Mouse (Mus musculus) limb, embryonic 14.5 days (tissue): Measurements from ENCODE around the gene Lrmp. TPM values are rescaled to one million over a fixed set of nuclear protein-coding genes. Genes with fewer than 3 reads are reported as not detected.

ENCODE experiments used
- ATAC-seq: fragments of 200-750 bp; cut with Nextera tagmentation; 2 replicates; pipeline ENCODE4 v1.8.0; 2017; ENCODE audit warnings: low read depth, moderate number of reproducible peaks, moderate TSS enrichment; ENCODE audit not compliant: low FRiP score
- DNase-seq: peaks from one replicate; pipeline ENCODE4 v3.0.0-alpha.2; 2015; ENCODE audit warnings: low spot score
- H3K27ac ChIP-seq: fragments of 300-500 bp; sonication (generic); replicated peaks from 2 replicates; pipeline ENCODE4 v1.5.1; 2014; ENCODE audit warnings: low read depth, mild to moderate bottlenecking, low read length, moderate library complexity, mixed read lengths
- H3K27me3 ChIP-seq: fragments of 300-500 bp; sonication (generic); 2 replicates; pipeline ENCODE4 v1.6.1; 2014; ENCODE audit warnings: low read length, mixed read lengths; ENCODE audit not compliant: control insufficient read depth, insufficient read depth
- H3K36me3 ChIP-seq: fragments of 300-500 bp; sonication (generic); 2 replicates; pipeline ENCODE4 v1.6.1; 2014; ENCODE audit warnings: mild to moderate bottlenecking, low read length, moderate library complexity, mixed read lengths; ENCODE audit not compliant: control insufficient read depth, insufficient read depth
- H3K4me1 ChIP-seq: fragments of 300-500 bp; sonication (generic); 2 replicates; pipeline ENCODE4 v1.6.1; 2014; ENCODE audit warnings: antibody characterized with exemption, low read length, mixed read lengths; ENCODE audit not compliant: control insufficient read depth, insufficient read depth
- H3K4me2 ChIP-seq: fragments of 300-500 bp; sonication (generic); replicated peaks from 2 replicates; pipeline ENCODE4 v1.6.1; 2014; ENCODE audit warnings: low read depth, mild to moderate bottlenecking, low read length, moderate library complexity; ENCODE audit not compliant: severe bottlenecking
- H3K4me3 ChIP-seq: fragments of 300-500 bp; sonication (generic); replicated peaks from 2 replicates; pipeline ENCODE4 v1.5.1; 2014; ENCODE audit warnings: low read length
- H3K9ac ChIP-seq: fragments of 300-500 bp; sonication (generic); 2 replicates; pipeline ENCODE4 v1.6.1; 2014; ENCODE audit warnings: mild to moderate bottlenecking, low read depth, low read length, moderate library complexity; ENCODE audit not compliant: severe bottlenecking
- H3K9me3 ChIP-seq: fragments of 300-500 bp; sonication (generic); 2 replicates; pipeline ENCODE4 v1.6.1; 2016; ENCODE audit warnings: low read length; ENCODE audit not compliant: control insufficient read depth
- POLR2A ChIP-seq: fragments of 200-500 bp; IDR thresholded peaks from 2 replicates; pipeline ENCODE4 v1.8.0; 2012; ENCODE audit warnings: inconsistent platforms, mild to moderate bottlenecking, moderate library complexity, borderline replicate concordance; ENCODE audit not compliant: insufficient read depth, insufficient read length; ENCODE audit errors: extremely low read depth
- WGBS: fragments of 180-500 bp; shearing (Covaris S2); extraction: QIAGEN DNeasy Blood & Tissue Kit; methylation state at CpG from one replicate; pipeline ENCODE4 v1.1.7; 2014; 5-methylcytosine and 5-hydroxymethylcytosine counted together
- polyA plus RNA-seq, 2 experiments: library from polyadenylated mRNA; depleted of rRNA in 1 of 2; stranded (reverse) in 1 of 2; unstranded in 1 of 2; fragments of >200 nt; fragmentation: Nextera tagmentation in 1 of 2; extraction: Ambion mirVana in 1 of 2; gene quantifications; 2 replicates each; pipeline versions ENCODE4 v1.2.1 to v1.2.3; 2012 to 2014

The Lrmp gene
- polyA plus RNA-seq, 2 experiments, result 4.3 to 5.5 TPM

DNA sequence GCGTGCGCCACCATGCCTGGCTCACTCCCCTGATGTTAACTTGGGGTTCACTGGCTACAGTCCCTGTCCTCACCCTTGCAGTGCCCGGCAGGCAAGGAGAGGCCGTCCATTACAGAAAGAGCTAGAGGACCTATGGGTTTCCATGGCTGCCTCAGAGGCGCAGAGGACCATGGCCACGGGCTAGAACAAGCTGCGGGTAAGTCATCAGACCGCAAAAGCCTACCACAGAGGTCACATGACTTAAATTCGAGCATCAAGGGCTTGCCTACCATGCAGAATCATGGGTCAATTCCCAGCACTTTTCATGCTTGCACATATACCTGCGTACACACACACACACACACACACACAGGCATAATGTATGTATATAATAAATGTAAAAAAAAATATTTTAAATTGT is 10.0 kb upstream of the Lrmp start:
- ATAC-seq, result no peak
- no peak for DNase-seq
- H3K4me2 ChIP-seq, result no peak overlapping the region

GRCm38 (mm10) chr6:145106163-145106842 is 9.2 kb upstream of the Lrmp start:
- Histone ChIP-seq H3K27ac (no peak overlapping the region), H3K4me2 (no peak overlapping the region), H3K36me3 (no peaks in the 10 kb centered on the region), H3K27me3 (no peaks in the 10 kb centered on the region), H3K4me1 (peaks cover 8% of the 10 kb centered on the region), H3K9me3 (no peaks in the 10 kb centered on the region), H3K4me3 (no peak overlapping the region), H3K9ac (no peak overlapping the region)
- no peak for ATAC-seq
- TF ChIP-seq POLR2A, result no peak
- no peak for DNase-seq
- WGBS, result 83% methylated on average over 5 of the region's 6 CpGs

More for the DNA sequence above, 10.0 kb upstream of the Lrmp start:
- Histone ChIP-seq H3K4me1 (peaks cover 8% of the 10 kb centered on the region), H3K27ac (no peak overlapping the region), H3K4me3 (no peak overlapping the region), H3K9me3 (no peaks in the 10 kb centered on the region), H3K9ac (no peak overlapping the region), H3K27me3 (no peaks in the 10 kb centered on the region), H3K36me3 (no peaks in the 10 kb centered on the region)
- 93% methylated on average over 10 of the region's 10 CpGs for WGBS
- TF ChIP-seq POLR2A, result no peak

DNA sequence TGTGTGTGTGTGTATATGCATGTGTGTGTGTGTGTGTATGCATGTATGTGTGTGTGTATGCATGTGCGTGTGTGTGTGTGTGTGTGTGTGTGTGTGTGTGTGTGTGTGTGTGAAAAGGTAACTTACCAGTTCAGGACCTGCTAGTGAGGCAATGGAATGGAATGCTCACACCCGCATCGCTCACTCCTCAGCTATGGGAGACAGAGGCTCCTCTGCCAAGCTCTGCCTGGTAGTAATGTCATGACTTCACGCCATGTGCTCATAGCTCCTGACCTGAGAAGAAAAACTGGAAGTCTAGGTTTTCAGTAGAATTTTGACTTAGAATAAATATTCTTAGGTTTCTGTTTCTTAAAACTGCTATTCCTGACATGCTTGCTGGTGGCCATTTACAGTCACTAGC is 4.7 kb upstream of the Lrmp start:
- 83% methylated on average over 4 of the region's 4 CpGs for WGBS
- no peaks in the 10 kb centered on the region for H3K36me3 ChIP-seq
- H3K27me3 ChIP-seq, result no peaks in the 10 kb centered on the region
- DNase-seq, result no peak
- no peak overlapping the region for H3K4me2 ChIP-seq
- no peak overlapping the region for H3K27ac ChIP-seq
- ATAC-seq, result no peak
- H3K9ac ChIP-seq, result no peak overlapping the region
- H3K4me3 ChIP-seq, result no peak overlapping the region
- no peaks in the 10 kb centered on the region for H3K4me1 ChIP-seq
- TF ChIP-seq POLR2A, result no peak
- no peaks in the 10 kb centered on the region for H3K9me3 ChIP-seq

- ATAC-seq (no peak), DNase-seq (no peak)
- Histone ChIP-seq H3K4me3 (no peak overlapping the region), H3K27me3 (no peaks in the 10 kb centered on the region), H3K9ac (no peak overlapping the region), H3K36me3 (no peaks in the 10 kb centered on the region), H3K9me3 (no peaks in the 10 kb centered on the region), H3K27ac (no peak overlapping the region), H3K4me1 (peaks cover 8% of the 10 kb centered on the region), H3K4me2 (no peak overlapping the region)
- 60% methylated on average over 6 of the region's 6 CpGs for WGBS
- TF ChIP-seq POLR2A, result no peak
These were observed 2.6 kb upstream of the Lrmp start for GRCm38 (mm10) chr6:145112865-145113264.

- WGBS, result 74% methylated on average over 2 of the region's 2 CpGs
- Histone ChIP-seq H3K27me3 (no peaks in the 10 kb centered on the region), H3K4me2 (no peak overlapping the region), H3K36me3 (no peaks in the 10 kb centered on the region), H3K4me3 (no peak overlapping the region), H3K4me1 (peaks cover 8% of the 10 kb centered on the region), H3K9ac (no peak overlapping the region), H3K27ac (no peak overlapping the region), H3K9me3 (no peaks in the 10 kb centered on the region)
- TF ChIP-seq POLR2A, result no peak
- ATAC-seq (no peak), DNase-seq (no peak)
These were observed 892 bp upstream of the Lrmp start for GRCm38 (mm10) chr6:145114561-145114960.

GRCm38 (mm10) chr6:145116098-145116672 is 732 bp downstream of the Lrmp start:
- Histone ChIP-seq H3K27ac (no peak overlapping the region), H3K4me1 (peaks cover 12% of the 10 kb centered on the region), H3K9me3 (no peaks in the 10 kb centered on the region), H3K36me3 (no peaks in the 10 kb centered on the region), H3K9ac (no peak overlapping the region), H3K27me3 (no peaks in the 10 kb centered on the region), H3K4me2 (no peak overlapping the region), H3K4me3 (no peak overlapping the region)
- no peak for ATAC-seq
- no peak for TF ChIP-seq POLR2A
- 20% methylated on average over 4 of the region's 4 CpGs for WGBS
- no peak for DNase-seq
